Mouse (Mus musculus) hindbrain, embryonic 13.5 days (tissue): ENCODE data around the gene Npas2. TPM values are rescaled to one million over a fixed set of nuclear protein-coding genes. Genes with fewer than 3 reads are reported as not detected.

Experiments
- ATAC-seq: fragments of 200-750 bp; cut with Nextera tagmentation; 2 replicates; pipeline ENCODE4 v1.8.0; 2017; ENCODE audit warnings: moderate TSS enrichment; ENCODE audit not compliant: low FRiP score
- H3K27ac ChIP-seq: fragments of 300-500 bp; sonication (generic); 2 replicates; pipeline ENCODE4 v1.5.1; 2015; ENCODE audit warnings: inconsistent platforms, mild to moderate bottlenecking, moderate library complexity
- H3K27me3 ChIP-seq: fragments of 300-500 bp; sonication (generic); 2 replicates; pipeline ENCODE4 v1.6.1; 2015; ENCODE audit warnings: mild to moderate bottlenecking, inconsistent platforms
- H3K36me3 ChIP-seq: fragments of 300-500 bp; sonication (generic); 2 replicates; pipeline ENCODE4 v1.6.1; 2015; ENCODE audit warnings: mild to moderate bottlenecking, inconsistent platforms
- H3K4me1 ChIP-seq: fragments of 300-500 bp; sonication (generic); replicated peaks from 2 replicates; pipeline ENCODE4 v1.6.1; 2015; ENCODE audit warnings: inconsistent platforms
- H3K4me2 ChIP-seq: fragments of 300-500 bp; sonication (generic); 2 replicates; pipeline ENCODE4 v1.6.1; 2015; ENCODE audit warnings: inconsistent platforms, mild to moderate bottlenecking, moderate library complexity
- H3K4me3 ChIP-seq: fragments of 300-500 bp; sonication (generic); 2 replicates; pipeline ENCODE4 v1.5.1; 2015; ENCODE audit warnings: mild to moderate bottlenecking, inconsistent platforms
- H3K9ac ChIP-seq: fragments of 300-500 bp; sonication (generic); 2 replicates; pipeline ENCODE4 v1.6.1; 2015; ENCODE audit warnings: mild to moderate bottlenecking, inconsistent platforms
- H3K9me3 ChIP-seq: fragments of 300-500 bp; sonication (generic); 2 replicates; pipeline ENCODE4 v1.6.1; 2016; ENCODE audit warnings: inconsistent platforms
- WGBS: fragments of 180-500 bp; shearing (Covaris S2); methylation state at CpG from one replicate; pipeline ENCODE4 v1.1.7; 2015; 5-methylcytosine and 5-hydroxymethylcytosine counted together
- polyA plus RNA-seq: library from polyadenylated mRNA; unstranded; fragments of >200 nt; fragmentation: Nextera tagmentation; extraction: Ambion mirVana; gene quantifications from 2 replicates; pipeline ENCODE4 v1.2.1, GENCODE M21; 2015

Npas2 gene
- polyA plus RNA-seq, 1 experiment from 2014 or later = 0.40 TPM

DNA sequence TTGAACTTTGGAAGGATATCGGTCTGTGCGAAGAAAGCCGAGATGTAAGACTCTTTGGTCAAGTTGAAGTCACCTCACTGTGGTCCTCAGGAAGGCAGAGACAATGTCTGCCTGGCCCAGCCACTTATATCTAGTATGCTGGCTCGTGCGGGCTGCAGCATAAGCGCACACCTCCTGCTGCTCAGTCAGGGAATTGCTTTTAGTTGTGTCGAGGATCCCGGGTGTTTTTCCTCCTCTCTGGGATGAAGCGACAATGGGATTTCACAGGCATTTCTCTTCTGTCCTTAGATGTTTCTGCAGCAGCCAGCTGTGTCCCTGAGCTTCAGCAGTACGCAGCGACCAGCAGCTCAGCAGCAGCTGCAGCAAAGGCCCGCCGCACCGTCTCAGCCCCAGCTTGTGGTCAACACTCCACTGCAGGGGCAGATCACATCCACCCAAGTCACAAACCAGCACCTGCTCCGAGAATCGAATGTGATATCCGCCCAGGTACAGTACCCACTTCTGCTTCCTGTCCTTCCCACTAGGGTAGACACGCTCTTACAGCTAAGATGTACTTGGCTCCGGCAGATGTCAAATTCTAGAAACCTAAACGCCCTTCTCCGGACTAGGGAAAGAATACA is 151.6 kb downstream of the Npas2 start:
- H3K9ac ChIP-seq = no peak overlapping the region
- 61% methylated on average over 21 of the region's 21 CpGs for WGBS
- H3K27ac ChIP-seq = no peak overlapping the region
- H3K4me1 ChIP-seq = no peaks in the 10 kb centered on the region; the same call in 1 of the 2 replicates
- H3K4me2 ChIP-seq = no peak overlapping the region
- no peak for ATAC-seq
- no peak overlapping the region for H3K4me3 ChIP-seq
- H3K36me3 ChIP-seq = no peaks in the 10 kb centered on the region
- no peaks in the 10 kb centered on the region for H3K9me3 ChIP-seq
- 0 out of 2 replicates have a peak, but pooled peaks cover 3% of the 10 kb centered on the region for H3K27me3 ChIP-seq

DNA sequence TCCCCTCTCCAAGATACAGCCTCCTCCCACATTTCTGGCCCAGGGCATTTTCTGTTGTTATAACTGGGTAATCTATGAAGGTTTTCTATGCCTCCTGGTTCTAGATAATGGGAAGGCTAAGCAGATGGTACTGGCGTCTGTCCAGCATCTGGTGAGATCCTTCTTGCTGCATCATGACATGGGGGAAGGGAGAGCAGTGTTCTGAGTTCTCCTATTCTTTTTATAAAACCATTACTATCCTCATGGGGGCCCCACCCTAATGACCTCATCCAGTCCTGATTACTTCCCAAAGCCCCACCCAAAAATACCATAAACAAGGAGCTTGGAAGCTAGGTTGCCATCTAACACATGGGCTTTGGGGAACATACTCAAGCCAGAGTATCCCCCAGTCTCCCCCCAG is 155.5 kb downstream of the Npas2 start:
- Histone ChIP-seq H3K36me3 (no peaks in the 10 kb centered on the region), H3K27me3 (0 out of 2 replicates have a peak, but pooled peaks cover 3% of the 10 kb centered on the region), H3K9me3 (no peaks in the 10 kb centered on the region), H3K4me1 (no peaks in the 10 kb centered on the region), H3K4me3 (no peak overlapping the region), H3K27ac (no peak overlapping the region), H3K9ac (no peak overlapping the region), H3K4me2 (no peak overlapping the region)
- ATAC-seq = no peak
- WGBS = 58% methylated on average over 1 of the region's 1 CpGs

DNA sequence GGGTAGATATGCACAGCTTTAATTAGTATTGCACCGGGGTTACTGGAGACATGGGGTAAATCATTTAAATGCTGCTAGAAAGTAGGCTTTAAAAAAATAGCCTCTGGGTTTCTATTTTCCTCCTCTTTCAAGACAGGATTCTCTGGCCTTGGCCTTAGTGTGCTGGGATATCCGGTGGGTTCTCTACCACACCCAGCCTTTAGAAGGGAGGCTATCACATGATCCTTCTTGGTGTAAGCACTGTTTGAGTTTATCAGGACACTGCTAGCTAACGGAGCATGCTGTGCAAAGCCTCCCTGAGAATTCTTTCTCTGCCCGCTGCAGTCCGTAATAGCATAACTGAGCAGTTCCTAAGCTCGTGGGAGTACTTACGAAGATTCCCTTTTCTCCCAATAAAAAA is 155.9 kb downstream of the Npas2 start:
- H3K9me3 ChIP-seq = no peaks in the 10 kb centered on the region
- H3K4me2 ChIP-seq = no peak overlapping the region

DNA sequence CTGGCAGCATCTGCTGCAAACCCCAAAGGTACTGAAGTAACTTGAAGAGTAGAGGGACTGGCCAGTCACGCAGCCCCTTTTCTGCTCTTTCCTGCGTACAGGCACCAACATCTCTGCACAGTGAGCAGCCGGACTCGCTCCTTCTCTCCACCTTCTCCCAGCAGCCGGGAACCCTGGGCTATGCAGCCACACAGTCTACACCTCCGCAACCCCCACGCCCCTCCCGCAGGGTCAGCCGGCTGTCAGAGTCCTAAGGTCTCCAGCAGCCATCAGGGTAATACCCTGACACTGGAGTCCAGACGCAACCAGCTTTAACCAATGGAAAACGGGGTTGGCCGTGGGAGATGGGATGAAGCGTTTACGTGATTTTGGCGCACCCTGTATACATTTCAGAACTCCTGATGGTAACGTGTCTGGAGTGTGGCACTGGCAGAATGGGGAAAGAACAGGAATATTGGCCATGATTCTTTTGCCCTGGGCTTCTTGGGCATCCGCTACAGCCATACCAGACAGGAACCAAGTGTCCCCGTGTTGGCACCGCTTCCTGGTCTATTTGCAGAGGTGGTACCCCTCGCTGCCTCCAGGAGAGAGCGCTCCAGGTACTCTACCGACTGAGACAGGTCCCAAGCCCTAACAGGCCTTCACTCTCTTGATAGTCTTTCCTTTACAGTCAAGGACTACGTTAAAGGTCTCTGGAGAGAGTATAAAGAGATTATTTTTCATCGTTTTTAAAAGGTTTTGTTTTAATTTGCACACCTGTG is 168.4 kb downstream of the Npas2 start:
- ATAC-seq = peak; percentile 38; the same call in 1 of the 2 replicates
- Histone ChIP-seq H3K4me3 (peak overlapping the region; percentile 23), H3K27ac (no peak overlapping the region), H3K4me2 (peak overlapping the region; percentile 51), H3K9me3 (no peaks in the 10 kb centered on the region), H3K4me1 (peaks cover 13% of the 10 kb centered on the region), H3K9ac (peak overlapping the region; percentile 51; the same call in 1 of the 2 replicates), H3K27me3 (peaks cover 8% of the 10 kb centered on the region), H3K36me3 (no peaks in the 10 kb centered on the region)
- 32% methylated on average over 24 of the region's 24 CpGs for WGBS

More for the DNA sequence above, 155.9 kb downstream of the Npas2 start:
- 85% methylated on average over 7 of the region's 7 CpGs for WGBS
- no peaks in the 10 kb centered on the region for H3K36me3 ChIP-seq
- no peak overlapping the region for H3K27ac ChIP-seq
- ATAC-seq = no peak
- 0 out of 2 replicates have a peak, but pooled peaks cover 3% of the 10 kb centered on the region for H3K27me3 ChIP-seq
- H3K4me1 ChIP-seq = no peaks in the 10 kb centered on the region
- H3K4me3 ChIP-seq = no peak overlapping the region
- H3K9ac ChIP-seq = no peak overlapping the region

DNA sequence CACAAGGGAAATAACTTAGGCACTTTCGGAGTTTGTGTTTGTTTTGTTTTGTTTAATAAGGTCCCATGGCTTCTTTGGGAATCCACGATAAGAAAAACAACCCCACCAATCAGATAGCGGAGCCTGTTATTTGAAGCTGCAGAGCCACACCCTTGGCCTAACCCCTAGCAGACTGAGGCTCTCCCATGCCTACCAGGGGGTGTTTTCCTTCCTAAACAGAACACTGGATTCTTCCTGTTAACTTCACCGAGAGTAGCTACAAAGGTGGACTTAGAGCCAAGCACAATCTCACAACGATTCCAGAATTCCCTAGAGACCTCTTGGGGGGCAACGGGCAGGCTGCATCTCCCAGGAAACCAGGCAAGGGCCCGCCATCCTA is 169.0 kb downstream of the Npas2 start:
- Histone ChIP-seq H3K9ac (no peak overlapping the region), H3K4me2 (peak overlapping the region; percentile 51; the same call in 1 of the 2 replicates), H3K36me3 (no peaks in the 10 kb centered on the region), H3K4me3 (no peak overlapping the region), H3K4me1 (peaks cover 16% of the 10 kb centered on the region), H3K9me3 (no peaks in the 10 kb centered on the region), H3K27ac (no peak overlapping the region), H3K27me3 (peaks cover 8% of the 10 kb centered on the region)
- ATAC-seq = no peak
- 70% methylated on average over 7 of the region's 7 CpGs for WGBS

DNA sequence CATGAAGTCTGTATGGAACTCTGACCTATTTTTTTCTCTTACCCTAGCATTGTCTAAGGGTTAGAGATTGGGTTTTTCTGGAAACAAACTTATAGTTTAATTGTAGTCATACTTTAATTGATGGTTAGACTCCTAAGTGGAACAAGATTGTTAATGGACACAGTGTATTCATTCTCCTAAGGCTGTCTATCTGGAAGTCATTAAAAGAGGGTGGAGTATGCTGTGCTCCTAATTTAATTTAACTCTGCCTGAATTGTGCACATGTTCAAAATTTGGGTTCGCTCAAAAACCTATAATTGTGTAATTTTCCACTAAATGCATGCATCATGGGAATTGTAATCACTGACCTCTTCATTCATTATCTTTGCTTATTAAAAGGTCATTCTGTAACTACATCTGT is 172.0 kb downstream of the Npas2 start:
- ATAC-seq = no peak
- 77% methylated on average over 1 of the region's 1 CpGs for WGBS
- Histone ChIP-seq H3K36me3 (peaks cover 12% of the 10 kb centered on the region), H3K4me1 (peaks cover 28% of the 10 kb centered on the region), H3K4me3 (no peak overlapping the region), H3K9ac (no peak overlapping the region), H3K27me3 (peaks cover 8% of the 10 kb centered on the region), H3K27ac (no peak overlapping the region), H3K4me2 (no peak overlapping the region), H3K9me3 (no peaks in the 10 kb centered on the region)

DNA sequence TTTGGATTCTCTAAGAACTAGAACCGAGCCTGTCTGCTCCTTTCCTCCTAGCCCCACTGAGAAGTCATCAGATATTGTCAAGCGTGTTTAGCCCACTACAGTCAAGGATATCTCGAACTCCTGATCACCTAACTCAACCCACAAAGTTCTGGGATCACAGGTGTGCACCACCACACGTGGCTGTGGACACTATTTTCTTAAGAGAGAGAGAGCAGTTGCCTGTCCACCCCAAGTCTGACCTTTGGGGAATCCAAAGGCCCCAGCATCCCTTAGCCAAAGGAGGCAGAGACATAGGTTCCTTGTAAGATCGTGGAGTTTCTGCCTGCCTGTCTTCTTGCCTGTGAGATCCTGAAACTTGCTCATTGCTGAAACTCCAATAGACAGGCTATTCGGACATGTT is 173.5 kb downstream of the Npas2 start:
- peak; percentile 22 for ATAC-seq
- Histone ChIP-seq H3K27me3 (no peaks in the 10 kb centered on the region), H3K4me2 (peak overlapping the region; percentile 58), H3K36me3 (peaks cover 27% of the 10 kb centered on the region), H3K4me1 (peaks cover 23% of the 10 kb centered on the region), H3K4me3 (peak overlapping the region; percentile 78), H3K9me3 (no peaks in the 10 kb centered on the region), H3K27ac (peak overlapping the region; percentile 85), H3K9ac (peak overlapping the region; percentile 76)
- 24% methylated on average over 6 of the region's 6 CpGs for WGBS

DNA sequence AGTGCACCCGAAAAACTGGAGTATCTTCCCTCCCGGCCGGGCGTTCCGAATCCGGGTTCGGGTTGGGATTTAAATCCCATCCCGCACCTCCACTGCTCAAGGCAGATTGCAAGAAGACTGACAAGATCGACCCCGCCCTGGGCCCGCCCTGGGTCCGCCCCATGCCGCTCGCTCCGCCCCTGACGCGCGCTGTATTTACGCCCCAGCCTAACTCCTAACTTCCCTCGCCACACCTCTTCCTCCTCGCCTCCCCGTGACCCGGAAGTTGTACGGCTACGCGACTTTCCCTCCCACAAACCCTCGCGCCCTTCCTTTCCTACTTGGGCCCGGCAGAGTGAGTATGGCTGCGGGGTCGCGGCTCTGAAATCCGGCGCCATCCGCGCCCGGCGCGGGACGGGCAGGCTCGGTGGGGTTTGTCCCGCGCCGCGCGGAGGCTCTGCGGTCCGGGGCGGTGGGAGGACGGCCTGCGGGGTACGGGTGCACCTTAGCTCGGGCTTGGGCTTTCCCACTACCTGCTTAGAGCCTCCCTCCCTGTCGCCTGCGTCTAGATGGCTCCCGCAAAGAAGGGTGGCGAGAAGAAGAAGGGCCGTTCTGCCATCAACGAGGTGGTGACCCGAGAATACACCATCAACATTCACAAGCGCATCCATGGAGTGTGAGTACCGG is 174.2 kb downstream of the Npas2 start, which contains the start of gene Rpl31:
Gene Rpl31 (plus strand): TSS at position 242 of the 666 bp plus-strand sequence.
- Histone ChIP-seq H3K36me3 (peaks cover 34% of the 10 kb centered on the region), H3K27ac (peak within 1 kb of the TSS; percentile 94), H3K9ac (peak within 1 kb of the TSS; percentile 97), H3K4me3 (peak within 1 kb of the TSS; percentile 78), H3K4me1 (peaks cover 20% of the 10 kb centered on the region), H3K4me2 (peak within 1 kb of the TSS; percentile 72), H3K27me3 (no peaks in the 10 kb centered on the region), H3K9me3 (no peaks in the 10 kb centered on the region)
- peak; percentile 99 for ATAC-seq
- WGBS = under 1% methylated on average over 58 of the region's 62 CpGs

DNA sequence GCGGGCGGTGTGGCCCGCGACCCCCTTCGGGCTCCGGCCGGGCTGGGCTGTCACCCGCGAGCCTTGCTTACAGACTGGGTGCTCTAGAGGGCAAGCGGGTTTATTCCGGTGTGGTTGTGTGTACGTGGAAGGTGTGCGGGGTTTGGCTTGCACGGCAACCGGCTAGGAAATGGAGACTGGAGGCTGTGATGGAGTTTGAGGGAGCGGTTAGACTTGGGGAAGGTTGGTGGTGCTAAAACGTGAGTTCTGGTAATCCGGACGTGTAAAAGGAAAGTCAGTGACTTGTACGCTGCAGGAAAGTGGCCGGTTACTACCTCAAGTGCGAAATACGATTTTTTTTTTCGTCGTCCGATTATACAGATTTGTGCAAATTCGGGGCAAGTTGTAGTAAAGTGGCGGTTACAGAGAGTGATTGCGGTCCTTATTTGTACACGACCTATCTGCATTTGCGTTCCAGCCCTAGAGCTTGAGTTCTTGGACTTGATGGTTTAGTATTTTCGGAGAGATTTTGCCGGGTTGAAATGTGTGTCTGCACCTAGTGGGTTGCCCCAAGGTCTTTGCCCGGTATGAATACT is 174.8 kb downstream of the Npas2 start:
- peak overlapping the region; percentile 78 for H3K4me3 ChIP-seq
- H3K9me3 ChIP-seq = no peaks in the 10 kb centered on the region
- ATAC-seq = peak; percentile 76
- H3K27ac ChIP-seq = peak overlapping the region; percentile 94
- no peaks in the 10 kb centered on the region for H3K27me3 ChIP-seq
- peak overlapping the region; percentile 72 for H3K4me2 ChIP-seq
- H3K9ac ChIP-seq = peak overlapping the region; percentile 97
- peaks cover 40% of the 10 kb centered on the region for H3K36me3 ChIP-seq
- H3K4me1 ChIP-seq = peaks cover 20% of the 10 kb centered on the region
- under 1% methylated on average over 34 of the region's 34 CpGs for WGBS

DNA sequence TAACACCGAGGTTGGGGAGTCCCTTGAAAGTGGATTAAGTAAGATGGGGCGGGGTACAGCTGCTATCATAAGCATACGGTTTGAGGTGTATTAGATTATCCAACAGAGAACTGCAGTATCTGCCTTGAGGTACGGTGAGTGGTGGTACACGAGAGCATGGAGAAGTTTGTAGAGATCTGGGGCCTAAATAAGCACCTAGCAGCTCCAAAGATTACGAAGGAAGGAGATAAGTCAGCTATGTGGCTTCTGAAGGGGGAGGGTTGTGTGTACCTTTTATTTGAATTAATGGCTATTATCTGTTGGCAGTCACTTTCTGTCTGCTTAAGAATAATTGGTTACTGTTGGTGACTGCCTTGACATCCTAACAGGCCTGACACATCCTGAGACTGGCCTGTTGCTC is 176.9 kb downstream of the Npas2 start:
- Histone ChIP-seq H3K4me1 (peaks cover 20% of the 10 kb centered on the region), H3K36me3 (peaks cover 52% of the 10 kb centered on the region), H3K9me3 (no peaks in the 10 kb centered on the region), H3K9ac (no peak overlapping the region; the same call in 1 of the 2 replicates), H3K27ac (no peak overlapping the region), H3K27me3 (no peaks in the 10 kb centered on the region), H3K4me3 (no peak overlapping the region), H3K4me2 (no peak overlapping the region)
- WGBS = 92% methylated on average over 6 of the region's 6 CpGs
- no peak for ATAC-seq

DNA sequence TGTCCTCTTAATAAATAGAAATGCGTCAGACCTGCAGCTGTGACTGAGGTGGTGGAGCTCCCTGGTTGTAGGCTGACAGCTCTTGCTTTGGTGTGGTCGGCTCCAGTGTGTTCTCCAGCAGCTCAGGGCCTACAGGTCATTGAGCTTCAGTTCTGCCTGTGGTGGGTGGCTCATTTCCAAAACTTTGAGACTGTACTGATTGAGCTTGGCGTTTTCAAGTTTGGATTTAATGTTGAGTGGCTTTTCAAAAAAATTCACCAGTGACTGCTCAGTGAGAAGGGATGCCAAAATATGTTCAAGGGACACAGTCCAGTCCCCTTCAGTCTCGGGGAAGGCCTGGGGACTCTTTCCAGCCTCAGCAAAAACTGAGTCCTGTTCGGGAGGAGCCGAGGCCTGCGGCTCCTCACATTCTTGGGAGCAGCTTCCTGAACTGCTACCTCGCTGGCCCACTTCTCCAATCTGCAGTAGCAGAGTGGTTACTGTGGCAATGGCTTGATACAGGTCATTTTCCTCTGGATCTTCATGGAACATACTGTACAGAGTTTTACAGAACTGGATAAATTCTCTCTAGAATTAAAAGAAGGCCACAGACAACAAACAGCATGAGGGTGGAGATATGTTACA is 178.8 kb downstream of the Npas2 start:
- no peak for ATAC-seq
- H3K9me3 ChIP-seq = no peaks in the 10 kb centered on the region
- H3K4me3 ChIP-seq = no peak overlapping the region
- no peaks in the 10 kb centered on the region for H3K27me3 ChIP-seq
- H3K4me2 ChIP-seq = no peak overlapping the region
- H3K36me3 ChIP-seq = peaks cover 60% of the 10 kb centered on the region
- peaks cover 12% of the 10 kb centered on the region for H3K4me1 ChIP-seq
- WGBS = 88% methylated on average over 8 of the region's 8 CpGs
- no peak overlapping the region for H3K27ac ChIP-seq
- H3K9ac ChIP-seq = no peak overlapping the region

DNA sequence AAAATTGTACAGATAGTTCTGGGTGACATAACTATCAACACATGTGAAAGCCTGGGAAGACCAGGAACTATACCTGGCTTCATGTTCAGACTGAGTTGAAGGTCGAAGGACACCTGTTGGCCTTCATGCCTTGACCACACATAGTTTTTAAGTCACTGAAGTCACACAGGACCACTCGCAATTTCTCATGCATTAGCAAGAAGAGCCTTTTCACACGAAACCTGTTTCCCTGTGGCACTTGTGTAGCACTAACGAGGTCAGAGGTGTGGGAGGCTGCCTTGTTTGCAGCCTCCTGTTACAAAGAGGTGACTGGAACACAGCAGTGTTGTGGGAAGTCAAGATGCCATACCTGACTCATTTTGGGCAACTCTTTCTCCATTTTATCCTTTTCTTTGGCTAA is 179.8 kb downstream of the Npas2 start:
- peaks cover 68% of the 10 kb centered on the region for H3K36me3 ChIP-seq
- WGBS = 71% methylated on average over 4 of the region's 4 CpGs

More for the DNA sequence above, 179.8 kb downstream of the Npas2 start:
- H3K27me3 ChIP-seq = no peaks in the 10 kb centered on the region
- no peak overlapping the region for H3K4me2 ChIP-seq
- no peaks in the 10 kb centered on the region for H3K9me3 ChIP-seq
- H3K4me1 ChIP-seq = peaks cover 12% of the 10 kb centered on the region
- H3K9ac ChIP-seq = no peak overlapping the region
- no peak overlapping the region for H3K4me3 ChIP-seq
- no peak overlapping the region for H3K27ac ChIP-seq
- ATAC-seq = no peak
